Mouse (Mus musculus) induced T-regulatory cell, adult 2 months (primary cell): ENCODE results near the gene Safb2.

Experiments used
- DNase-seq: peaks from one replicate; pipeline ENCODE4 v3.0.0-alpha.2; 2012; ENCODE audit warnings: low read depth

Gene Safb2

DNA sequence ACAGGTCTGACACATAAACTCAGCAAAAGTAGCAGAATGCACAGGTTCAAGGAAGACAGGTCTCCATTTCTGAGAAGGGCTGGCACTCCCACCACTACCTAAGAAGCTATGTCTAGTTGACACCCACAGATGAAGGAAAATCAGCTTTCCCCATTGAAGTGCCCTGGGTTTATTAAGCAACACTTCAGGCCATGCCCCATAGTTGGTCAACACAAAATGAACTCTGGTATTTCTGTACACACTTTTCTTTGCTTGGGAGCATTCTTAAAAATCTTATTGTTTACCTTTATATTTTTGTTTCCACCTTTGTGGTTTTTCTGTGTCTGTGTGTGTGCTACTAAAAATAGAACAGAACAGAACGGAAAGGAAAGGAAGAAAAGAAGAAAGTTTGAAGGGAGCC lies 24.3 kb downstream of the Safb2 start:
- DNase-seq: no peak

GRCm38 (mm10) chr17:56559386-56559785 lies 25.0 kb downstream of the Safb2 start:
- DNase-seq: no peak

GRCm38 (mm10) chr17:56558448-56558847 lies 25.9 kb downstream of the Safb2 start:
- peak; percentile 82 for DNase-seq

DNA sequence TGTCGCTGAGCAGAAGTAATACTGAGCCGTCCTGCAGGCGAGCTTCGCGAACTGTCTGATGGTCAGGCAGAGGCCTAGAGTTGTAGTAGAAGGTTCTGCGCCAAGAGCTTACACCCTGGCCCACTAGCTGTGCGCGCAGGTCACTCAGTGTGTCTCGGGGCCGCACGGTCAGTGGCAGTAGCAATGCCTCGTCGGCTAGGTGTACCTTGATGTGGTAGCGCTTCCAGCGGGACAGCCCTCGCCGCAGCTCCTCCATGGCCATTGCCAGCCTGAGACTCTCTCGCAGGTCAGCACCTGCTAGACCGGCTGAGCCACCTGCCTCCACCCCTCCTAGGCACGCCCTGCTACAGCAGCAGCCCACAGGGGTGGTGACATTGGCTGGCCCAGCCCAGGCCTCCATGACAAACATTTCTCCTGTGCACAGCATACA lies 30.2 kb downstream of the Safb2 start, which contains the start of gene Gm20219:
Gene Gm20219, minus strand, starts transcription at position 266 of the 430 bp plus-strand sequence.
- no peak for DNase-seq

GRCm38 (mm10) chr17:56552781-56553363 lies 31.5 kb downstream of the Safb2 start:
- peak; percentile 90 for DNase-seq

DNA sequence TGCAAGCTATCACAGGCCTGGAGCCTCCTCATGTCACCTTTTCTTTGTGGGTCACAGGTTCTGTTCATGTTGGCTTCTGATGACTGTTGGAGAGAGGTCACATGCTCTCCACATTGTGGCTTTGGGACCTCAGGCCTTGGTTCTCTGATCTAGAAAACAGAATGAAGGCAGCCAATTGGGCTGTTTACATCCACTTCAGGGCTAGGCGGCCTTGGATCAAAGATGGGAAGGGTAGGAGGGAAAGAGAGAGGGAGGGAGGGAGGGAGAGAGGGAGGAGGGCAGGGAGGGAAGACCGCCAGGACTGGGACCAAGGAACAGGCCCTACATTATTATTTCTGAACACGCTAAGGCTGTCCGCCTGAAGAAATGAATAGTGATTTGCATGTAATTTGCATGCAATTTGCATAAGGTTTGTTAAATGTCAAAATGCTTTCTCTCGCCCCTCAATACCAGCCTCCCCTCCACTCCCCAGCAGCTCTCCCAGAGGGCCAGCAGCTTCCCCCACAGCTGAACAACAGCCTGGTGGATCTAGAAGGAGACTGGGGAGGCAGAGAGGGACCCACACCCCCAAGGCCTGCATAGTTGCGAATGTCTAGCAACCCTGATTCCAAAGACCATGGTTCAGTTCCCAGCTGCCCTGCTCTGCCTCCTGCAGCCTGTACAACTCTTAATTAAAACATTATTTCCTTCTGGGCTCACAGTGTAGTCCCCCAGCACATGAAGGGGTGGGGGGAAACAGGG lies 32.4 kb downstream of the Safb2 start:
- no peak for DNase-seq

- DNase-seq: no peak
Measured at GRCm38 (mm10) chr17:56550784-56551475, 33.5 kb downstream of the Safb2 start.

DNA sequence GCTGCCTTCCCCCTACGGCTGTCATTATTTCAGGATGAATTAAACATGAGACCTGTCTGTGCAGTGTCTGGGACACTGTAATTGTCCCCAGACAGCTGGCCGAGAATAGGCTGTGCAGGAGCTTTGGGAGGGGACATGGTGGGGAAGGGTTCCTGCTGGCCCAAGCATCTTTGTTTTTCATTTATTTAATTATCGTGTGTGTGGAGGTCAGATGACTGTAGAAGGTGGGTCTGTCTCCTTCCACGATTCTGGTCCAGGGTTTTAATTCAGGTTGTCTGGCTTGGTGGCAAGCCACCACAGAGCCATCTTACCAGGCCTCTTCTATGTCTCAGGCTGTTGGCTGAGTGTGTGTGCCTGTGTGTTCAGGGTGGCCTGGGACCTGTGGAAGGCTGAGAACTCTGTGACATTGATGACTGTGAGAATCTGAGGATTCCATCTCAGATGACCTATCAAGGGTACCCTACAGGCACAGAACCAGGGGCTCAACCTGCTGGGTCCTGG lies 35.7 kb downstream of the Safb2 start:
- no peak for DNase-seq

DNA sequence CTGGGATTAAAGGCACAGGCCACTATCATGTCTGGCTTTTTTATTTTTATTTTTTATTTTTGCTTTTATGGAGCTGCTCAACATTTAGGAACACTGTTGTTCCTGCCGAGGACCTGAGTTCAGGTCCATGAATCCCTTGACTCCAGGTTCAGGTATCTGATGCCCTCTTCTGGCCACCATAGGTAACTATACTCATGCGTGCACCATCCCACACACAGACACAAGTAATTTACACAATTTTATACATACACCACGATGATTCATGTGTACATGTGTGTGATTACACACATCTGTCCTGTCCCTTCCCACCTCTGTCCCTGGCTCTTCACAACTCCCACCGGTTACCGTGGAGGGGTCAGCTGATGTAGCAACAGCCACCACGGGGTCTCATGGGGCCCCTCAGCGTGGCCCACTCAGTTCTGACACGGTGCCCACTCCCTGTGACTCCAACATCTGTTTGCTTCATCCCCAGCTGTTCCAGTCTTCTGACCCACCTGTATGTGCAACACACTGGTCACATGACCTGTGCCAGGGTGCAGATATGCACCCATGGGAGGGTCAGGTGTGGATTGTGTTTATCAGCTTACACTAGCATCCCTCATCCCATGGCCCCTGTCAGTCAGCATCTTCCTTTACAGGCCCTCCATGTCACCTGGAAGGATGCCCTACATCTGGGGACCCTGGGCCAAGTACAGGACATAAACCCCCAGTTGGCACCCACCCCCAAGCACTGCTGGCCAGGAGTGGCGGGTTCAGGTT lies 36.4 kb downstream of the Safb2 start:
- DNase-seq: peak; percentile 27

- DNase-seq: no peak
Measured at GRCm38 (mm10) chr17:56547116-56547845, 37.1 kb downstream of the Safb2 start.

GRCm38 (mm10) chr17:56546576-56546975 lies 37.8 kb downstream of the Safb2 start:
- no peak for DNase-seq

GRCm38 (mm10) chr17:56545945-56546344 lies 38.4 kb downstream of the Safb2 start:
- no peak for DNase-seq

GRCm38 (mm10) chr17:56544699-56545387 lies 39.5 kb downstream of the Safb2 start:
- DNase-seq: no peak

- no peak for DNase-seq
Measured at GRCm38 (mm10) chr17:56543684-56544224, 40.6 kb downstream of the Safb2 start.

DNA sequence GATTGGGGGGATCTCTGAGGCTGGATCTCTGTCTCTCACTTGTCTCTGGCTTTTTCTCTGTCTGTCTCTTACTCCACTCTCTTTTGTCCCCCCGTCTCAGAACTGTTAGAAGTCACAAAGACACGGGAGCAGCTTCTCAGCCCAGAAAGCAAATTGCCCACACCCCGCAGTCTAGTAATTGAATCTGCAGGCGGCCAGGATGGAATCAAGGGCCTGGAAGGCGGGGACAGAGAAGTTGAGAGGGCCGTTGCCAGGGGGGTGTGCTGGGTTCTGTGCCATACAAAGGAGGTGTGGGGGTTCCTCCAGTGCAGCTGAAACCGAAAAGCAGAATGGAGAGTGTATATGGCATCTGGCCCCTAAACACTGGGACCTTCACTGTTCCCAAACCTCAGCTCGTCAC lies 41.6 kb downstream of the Safb2 start:
- no peak for DNase-seq

DNA sequence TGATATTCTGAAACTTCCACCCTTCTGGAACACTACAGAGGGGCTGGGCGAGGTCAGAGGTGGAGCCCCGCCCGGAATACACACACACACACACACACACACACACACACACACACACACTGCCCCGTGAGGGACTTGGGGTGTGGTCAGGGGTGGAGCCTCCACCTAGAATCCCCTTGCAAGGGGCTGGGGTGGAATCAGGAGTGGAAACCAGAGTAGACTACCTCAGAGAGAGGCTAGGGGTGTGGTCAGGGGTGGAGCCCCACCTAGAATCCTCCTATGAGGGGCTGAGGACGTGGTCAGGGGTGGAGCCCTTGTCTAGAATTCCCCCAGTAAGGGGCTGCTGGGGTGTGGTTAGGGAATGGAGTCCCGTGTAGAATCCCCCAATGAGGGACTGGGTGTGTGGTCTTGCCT lies 43.8 kb downstream of the Safb2 start:
- DNase-seq: no peak

DNA sequence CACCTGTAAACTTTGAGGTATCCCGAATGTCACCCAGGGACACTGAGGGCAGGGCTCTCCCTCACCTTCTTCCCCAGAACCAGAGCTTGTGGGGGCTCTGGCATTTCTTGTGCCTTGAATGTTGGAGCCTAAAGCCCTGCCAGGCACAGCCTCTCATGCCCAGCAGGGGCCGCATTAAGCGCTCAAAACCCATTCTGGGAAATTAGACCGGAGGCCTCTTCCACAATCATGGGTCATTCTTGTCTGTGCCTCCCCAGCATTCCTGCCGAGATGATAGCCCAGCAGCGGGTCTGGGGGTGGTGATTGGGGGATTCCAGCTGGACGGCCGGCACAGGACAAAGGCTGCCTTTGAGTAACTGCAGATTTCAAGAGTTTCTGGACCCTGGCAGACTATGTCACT lies 46.5 kb downstream of the Safb2 start:
- DNase-seq: no peak

DNA sequence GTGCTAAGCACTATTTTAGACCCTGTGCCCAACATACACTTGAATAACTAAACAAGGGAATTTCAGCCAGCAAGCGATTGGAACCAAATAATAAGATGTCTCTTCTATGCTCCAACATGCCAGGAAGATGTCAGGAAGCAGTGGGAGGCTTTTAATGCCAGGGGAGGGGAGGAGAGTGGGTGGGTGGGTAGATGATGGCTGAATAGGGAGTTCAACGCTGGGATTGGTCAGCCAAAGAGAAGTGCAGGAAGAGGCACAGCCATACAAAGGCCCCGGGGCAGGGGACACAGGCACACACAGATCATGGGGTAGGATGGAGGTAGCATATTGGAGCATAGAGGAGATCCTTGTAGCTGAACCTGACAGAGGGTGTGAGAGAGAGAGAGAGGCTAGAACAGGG lies 47.5 kb downstream of the Safb2 start:
- DNase-seq: no peak

GRCm38 (mm10) chr17:56536192-56536591 lies 48.2 kb downstream of the Safb2 start:
- no peak for DNase-seq

DNA sequence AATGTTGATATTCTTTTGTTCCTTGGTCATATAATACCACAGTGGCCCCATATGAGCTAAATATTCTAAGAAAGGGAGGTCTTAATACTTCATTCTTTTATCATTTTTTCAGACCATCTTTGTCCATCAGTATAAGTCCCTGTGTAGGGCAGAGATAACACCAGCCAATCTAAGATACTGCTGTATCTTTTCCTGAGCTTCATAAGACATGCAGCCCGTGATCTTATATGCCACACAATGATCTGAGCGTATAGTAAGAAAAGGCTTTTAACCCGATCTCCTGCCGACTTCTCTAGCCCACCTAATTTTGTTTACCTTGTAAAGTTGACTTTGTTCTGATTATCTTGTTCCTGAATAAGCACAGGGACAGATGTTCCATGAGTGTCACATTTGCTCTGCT lies 59.4 kb downstream of the Safb2 start:
- DNase-seq: no peak

- DNase-seq: no peak
Measured at GRCm38 (mm10) chr17:56522744-56523143, 61.6 kb downstream of the Safb2 start.
